Mouse (Mus musculus): ENCODE data around the gene Ngly1. TPM values are rescaled to one million over a fixed set of nuclear protein-coding genes. Genes with fewer than 3 reads are reported as not detected.
A peak's percentile ranks its signal among the peaks of the same experiment; 100 is the strongest.

Ngly1 gene
- polyA plus RNA-seq, 1 experiment = not detected

- TF ChIP-seq POLR2A (IDR thresholded peaks at IDR 0.05; ENCODE audit: insufficient read depth, low read depth, low read length) (no peak), CTCF (IDR thresholded peaks at IDR 0.05; ENCODE audit: insufficient read depth, low read depth, low read length) (no peak)
- WGBS = 12% methylated on average over 9 of the region's 9 CpGs
- H3K27ac ChIP-seq (ENCODE audit: insufficient read depth, low read depth, low read length) = no peak overlapping the region
- H3K4me1 ChIP-seq (ENCODE audit: control insufficient read depth, insufficient read depth, low read length) = no peaks in the 10 kb centered on the region; the same call in 1 of the 2 replicates
- peak overlapping the region; percentile 90 for H3K4me3 ChIP-seq (ENCODE audit: insufficient read depth, low read depth, low read length)
Observed at GRCm38 (mm10) chr14:16248603-16249157, 400 bp upstream of the Ngly1 start.

DNA sequence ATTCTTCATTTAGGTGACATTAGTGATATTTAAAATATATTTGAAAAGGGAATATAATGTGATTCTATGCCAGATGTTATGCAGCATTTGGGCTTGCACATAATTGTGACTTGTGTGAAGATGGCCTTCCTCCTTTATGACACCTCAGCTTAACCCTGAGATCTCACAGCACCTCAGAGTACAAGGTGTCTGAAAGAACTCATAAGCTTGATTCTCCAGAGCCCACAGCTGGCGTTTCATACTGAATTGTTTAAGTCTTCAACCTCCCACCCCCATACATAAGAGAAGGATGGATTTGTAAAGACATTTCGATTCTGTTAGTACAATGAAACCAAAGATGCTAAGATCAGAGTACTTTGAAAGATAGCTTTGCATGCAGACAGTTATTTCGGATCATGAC is 1.0 kb downstream of the Ngly1 start:
- Histone ChIP-seq H3K4me1 (ENCODE audit: control insufficient read depth, insufficient read depth, low read length) (no peaks in the 10 kb centered on the region; the same call in 1 of the 2 replicates), H3K4me3 (ENCODE audit: insufficient read depth, low read depth, low read length) (peak overlapping the region; percentile 90; the same call in 1 of the 2 replicates), H3K27ac (ENCODE audit: insufficient read depth, low read depth, low read length) (no peak overlapping the region)
- WGBS = 53% methylated on average over 3 of the region's 3 CpGs
- TF ChIP-seq POLR2A (IDR thresholded peaks at IDR 0.05; ENCODE audit: insufficient read depth, low read depth, low read length) (no peak), CTCF (IDR thresholded peaks at IDR 0.05; ENCODE audit: insufficient read depth, low read depth, low read length) (no peak)

DNA sequence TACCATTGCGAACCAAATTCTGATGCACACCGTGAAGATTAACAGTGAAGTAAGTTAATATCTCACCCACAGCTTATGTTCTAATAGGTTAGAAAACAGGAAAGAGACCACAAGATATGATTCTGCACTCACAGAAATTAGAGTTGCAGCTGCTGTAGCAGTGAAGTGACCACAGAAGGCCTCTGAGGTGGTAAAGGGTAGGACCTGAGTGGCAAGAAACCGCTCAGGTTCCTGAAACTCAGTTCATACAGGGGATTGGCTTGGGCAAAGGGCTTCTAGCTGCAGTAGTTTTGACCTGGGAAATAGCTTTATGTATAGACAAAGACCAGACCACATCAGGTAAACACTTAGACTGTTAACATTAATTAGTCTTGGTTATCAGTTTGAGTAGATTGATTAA is 6.7 kb downstream of the Ngly1 start:
- no peak overlapping the region for H3K27ac ChIP-seq (ENCODE audit: insufficient read depth, low read depth, low read length)
- no peak for TF ChIP-seq CTCF (IDR thresholded peaks at IDR 0.05; ENCODE audit: insufficient read depth, low read depth, low read length)
- no peak for TF ChIP-seq POLR2A (IDR thresholded peaks at IDR 0.05; ENCODE audit: insufficient read depth, low read depth, low read length)
- WGBS = 95% methylated on average over 3 of the region's 3 CpGs
- H3K4me3 ChIP-seq (ENCODE audit: insufficient read depth, low read depth, low read length) = no peak overlapping the region
- no peaks in the 10 kb centered on the region; the same call in 1 of the 2 replicates for H3K4me1 ChIP-seq (ENCODE audit: control insufficient read depth, insufficient read depth, low read length)

GRCm38 (mm10) chr14:16256209-16256608 is 7.1 kb downstream of the Ngly1 start:
- H3K27ac ChIP-seq (ENCODE audit: insufficient read depth, low read depth, low read length) = no peak overlapping the region
- H3K4me3 ChIP-seq (ENCODE audit: insufficient read depth, low read depth, low read length) = no peak overlapping the region
- WGBS = 69% methylated on average over 2 of the region's 2 CpGs
- TF ChIP-seq POLR2A (IDR thresholded peaks at IDR 0.05; ENCODE audit: insufficient read depth, low read depth, low read length) (no peak), CTCF (IDR thresholded peaks at IDR 0.05; ENCODE audit: insufficient read depth, low read depth, low read length) (no peak)
- H3K4me1 ChIP-seq (ENCODE audit: control insufficient read depth, insufficient read depth, low read length) = no peaks in the 10 kb centered on the region; the same call in 1 of the 2 replicates

GRCm38 (mm10) chr14:16260541-16260940 is 11.5 kb downstream of the Ngly1 start:
- no peak overlapping the region for H3K27ac ChIP-seq (ENCODE audit: insufficient read depth, low read depth, low read length)
- H3K4me3 ChIP-seq (ENCODE audit: insufficient read depth, low read depth, low read length) = no peak overlapping the region
- 41% methylated on average over 6 of the region's 6 CpGs for WGBS

GRCm38 (mm10) chr14:16261869-16262268 is 12.8 kb downstream of the Ngly1 start:
- WGBS = 88% methylated on average over 3 of the region's 3 CpGs
- H3K27ac ChIP-seq (ENCODE audit: insufficient read depth, low read depth, low read length) = no peak overlapping the region
- no peak overlapping the region for H3K4me3 ChIP-seq (ENCODE audit: insufficient read depth, low read depth, low read length)
- no peaks in the 10 kb centered on the region for H3K4me1 ChIP-seq (ENCODE audit: control insufficient read depth, insufficient read depth, low read length)
- TF ChIP-seq CTCF (IDR thresholded peaks at IDR 0.05; ENCODE audit: insufficient read depth, low read depth, low read length) (no peak), POLR2A (IDR thresholded peaks at IDR 0.05; ENCODE audit: insufficient read depth, low read depth, low read length) (no peak)

More at GRCm38 (mm10) chr14:16260541-16260940, 11.5 kb downstream of the Ngly1 start:
- H3K4me1 ChIP-seq (ENCODE audit: control insufficient read depth, insufficient read depth, low read length) = no peaks in the 10 kb centered on the region
- TF ChIP-seq CTCF (IDR thresholded peaks at IDR 0.05; ENCODE audit: insufficient read depth, low read depth, low read length) = no peak
- no peak for TF ChIP-seq POLR2A (IDR thresholded peaks at IDR 0.05; ENCODE audit: insufficient read depth, low read depth, low read length)

DNA sequence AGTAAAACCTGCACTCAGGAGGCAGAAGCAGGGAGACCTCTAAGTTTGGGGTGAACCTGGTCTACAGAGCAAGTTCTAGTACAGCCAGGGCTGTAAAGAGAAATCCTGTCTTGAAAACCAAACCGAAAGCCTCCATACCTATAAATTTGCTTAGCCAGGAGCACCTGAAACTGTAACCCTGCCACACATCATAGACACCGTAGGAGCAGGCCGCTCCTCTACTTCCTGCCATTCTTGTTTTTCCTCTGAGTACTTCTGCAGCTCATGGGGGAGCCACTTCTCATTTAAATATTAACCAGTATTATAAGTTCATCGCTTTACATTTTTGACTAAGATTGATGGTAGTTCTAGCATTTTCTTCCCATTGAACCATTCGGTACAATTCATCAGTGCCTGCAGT is 17.9 kb downstream of the Ngly1 start:
- TF ChIP-seq POLR2A (IDR thresholded peaks at IDR 0.05; ENCODE audit: insufficient read depth, low read depth, low read length) = no peak
- no peak for TF ChIP-seq CTCF (IDR thresholded peaks at IDR 0.05; ENCODE audit: insufficient read depth, low read depth, low read length)
- Histone ChIP-seq H3K4me3 (ENCODE audit: insufficient read depth, low read depth, low read length) (no peak overlapping the region), H3K27ac (ENCODE audit: insufficient read depth, low read depth, low read length) (no peak overlapping the region), H3K4me1 (ENCODE audit: control insufficient read depth, insufficient read depth, low read length) (no peaks in the 10 kb centered on the region)
- WGBS = 94% methylated on average over 5 of the region's 5 CpGs

- no peak overlapping the region for H3K4me3 ChIP-seq (ENCODE audit: insufficient read depth, low read depth, low read length)
- no peaks in the 10 kb centered on the region for H3K4me1 ChIP-seq (ENCODE audit: control insufficient read depth, insufficient read depth, low read length)
- no peak overlapping the region for H3K27ac ChIP-seq (ENCODE audit: insufficient read depth, low read depth, low read length)
- TF ChIP-seq POLR2A (IDR thresholded peaks at IDR 0.05; ENCODE audit: insufficient read depth, low read depth, low read length) (no peak), CTCF (IDR thresholded peaks at IDR 0.05; ENCODE audit: insufficient read depth, low read depth, low read length) (no peak)
- WGBS = 95% methylated on average over 2 of the region's 2 CpGs
Observed at GRCm38 (mm10) chr14:16269776-16270175, 20.7 kb downstream of the Ngly1 start.

DNA sequence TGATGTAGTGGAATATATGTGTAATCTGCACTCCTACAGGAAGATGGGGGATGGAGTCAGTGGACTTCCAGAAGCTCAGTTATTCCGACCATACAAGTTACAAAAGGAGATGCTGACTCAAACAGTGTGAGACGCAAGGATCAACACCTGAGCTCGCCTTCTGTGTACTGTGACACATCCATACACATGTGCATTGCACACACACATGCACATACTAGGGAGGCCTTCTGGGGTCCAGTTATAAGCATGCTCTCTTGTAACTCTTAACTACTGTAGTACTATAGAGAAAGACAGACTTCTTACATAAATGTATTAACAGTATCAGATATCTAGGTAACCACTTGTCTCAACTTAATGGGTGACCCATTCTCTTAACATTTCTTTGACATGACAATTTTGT is 24.6 kb downstream of the Ngly1 start:
- Histone ChIP-seq H3K4me1 (ENCODE audit: control insufficient read depth, insufficient read depth, low read length) (no peaks in the 10 kb centered on the region), H3K4me3 (ENCODE audit: insufficient read depth, low read depth, low read length) (no peak overlapping the region), H3K27ac (ENCODE audit: insufficient read depth, low read depth, low read length) (no peak overlapping the region)
- 95% methylated on average over 3 of the region's 3 CpGs for WGBS
- no peak for TF ChIP-seq CTCF (IDR thresholded peaks at IDR 0.05; ENCODE audit: insufficient read depth, low read depth, low read length)
- no peak for TF ChIP-seq POLR2A (IDR thresholded peaks at IDR 0.05; ENCODE audit: insufficient read depth, low read depth, low read length)

All from olfactory bulb, adult 2 months (tissue).